Mouse (Mus musculus): ENCODE measurements around the gene Ctdsp1. TPM values are rescaled to one million over a fixed set of nuclear protein-coding genes. Genes with fewer than 3 reads are reported as not detected.
"Not testable (repeated sequence)": the region's sequence is repeated elsewhere in the genome, so short reads cannot be mapped to it uniquely, and the experiment has no call there.

Gene Ctdsp1
- total RNA-seq, 2 experiments from 2014 or later = 121 to 126 TPM

DNA sequence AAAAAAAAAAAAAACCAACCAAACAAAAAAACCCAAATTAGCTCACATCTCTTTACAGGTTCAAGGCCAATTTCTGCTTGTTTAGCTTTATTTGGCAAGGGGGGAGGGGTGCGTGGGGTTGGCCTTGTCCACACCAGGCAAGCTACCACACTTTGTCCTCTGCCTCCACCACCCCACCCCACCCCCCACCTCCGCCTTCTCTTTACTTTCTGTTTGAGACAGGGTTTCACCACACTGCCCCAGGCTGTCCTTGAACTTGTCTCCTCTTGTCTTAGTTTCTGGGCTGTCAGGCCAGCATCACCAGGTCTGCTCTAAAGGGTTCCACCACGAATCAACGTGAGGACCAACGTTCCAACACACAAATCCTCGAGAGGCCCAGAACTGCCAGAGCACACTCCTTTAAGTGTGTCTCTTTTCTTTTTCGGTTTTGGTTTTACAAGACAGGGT, 12.2 kb upstream of the Ctdsp1 start:
- DNase-seq = no peak

DNA sequence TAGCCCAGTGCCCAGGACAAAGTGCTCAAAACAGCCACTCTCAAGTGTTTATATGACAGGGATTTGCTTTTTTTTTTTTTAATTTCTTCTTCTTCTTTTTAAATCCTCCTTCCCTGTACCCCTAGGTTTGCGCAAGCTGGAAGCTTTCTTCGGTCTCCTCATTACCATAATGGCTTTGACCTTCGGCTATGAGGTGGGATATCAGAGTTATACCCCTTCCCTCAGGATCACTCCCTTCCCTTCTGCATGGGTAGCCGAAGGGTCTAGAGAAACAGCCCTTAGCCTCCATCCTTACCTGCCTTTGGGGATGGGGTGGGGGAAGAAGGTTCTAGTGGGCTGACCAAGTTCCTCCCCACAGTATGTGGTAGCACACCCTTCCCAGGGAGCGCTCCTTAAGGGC, 10.8 kb upstream of the Ctdsp1 start:
- no peak for DNase-seq

DNA sequence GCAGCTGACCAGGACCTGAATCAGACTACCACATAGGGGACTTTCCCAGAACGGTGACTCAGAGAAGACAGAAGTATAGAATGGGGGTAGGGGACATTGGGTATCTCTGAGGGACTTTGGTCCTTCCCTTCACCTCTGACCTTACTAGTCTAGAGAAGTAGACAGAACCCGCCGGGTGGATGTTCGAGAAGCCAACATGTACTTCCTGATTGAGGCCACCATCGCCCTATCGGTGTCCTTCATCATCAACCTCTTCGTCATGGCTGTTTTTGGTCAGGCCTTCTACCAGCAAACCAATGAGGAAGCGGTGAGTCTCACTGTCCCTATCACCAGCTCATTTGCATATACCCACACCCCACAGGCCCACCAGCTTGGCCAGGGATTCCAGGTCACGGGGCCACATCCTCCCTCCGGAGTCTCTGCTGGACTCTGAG, 9.7 kb upstream of the Ctdsp1 start:
- no peak for DNase-seq

DNA sequence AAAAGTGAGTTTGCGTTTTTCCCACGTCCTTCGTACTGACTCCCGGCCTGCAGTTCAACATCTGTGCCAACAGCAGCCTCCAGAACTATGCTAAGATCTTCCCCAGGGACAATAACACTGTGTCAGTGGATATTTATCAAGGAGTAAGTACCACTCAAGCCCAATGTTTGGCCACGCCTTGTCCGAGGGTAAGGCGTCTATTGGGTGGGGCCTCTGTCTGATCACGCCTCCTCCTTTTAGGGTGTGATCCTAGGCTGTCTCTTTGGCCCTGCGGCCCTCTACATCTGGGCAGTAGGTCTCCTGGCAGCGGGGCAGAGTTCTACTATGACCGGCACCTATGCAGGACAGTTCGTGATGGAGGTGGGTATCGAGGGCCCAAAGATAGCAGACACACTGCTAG, 7.9 kb upstream of the Ctdsp1 start:
- no peak for DNase-seq

DNA sequence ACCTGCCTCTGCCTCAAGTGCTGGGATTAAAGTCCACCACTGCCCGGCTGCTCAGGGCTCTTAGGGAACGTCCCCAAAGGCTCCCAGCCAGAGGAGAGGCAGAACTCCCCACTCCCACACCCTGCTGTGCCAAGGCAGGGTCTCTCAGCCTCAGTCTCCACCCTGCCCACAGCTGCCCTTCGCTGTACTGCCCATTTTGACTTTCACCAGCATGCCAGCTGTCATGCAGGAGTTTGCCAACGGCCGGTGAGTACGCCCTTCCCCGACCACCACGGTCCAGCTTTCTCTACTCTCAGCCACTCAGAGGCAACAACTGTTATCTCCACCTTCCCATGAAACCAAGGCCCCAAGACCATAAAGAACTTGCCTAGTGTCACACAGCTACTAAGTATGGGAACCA, 6.8 kb upstream of the Ctdsp1 start:
- no peak for DNase-seq

DNA sequence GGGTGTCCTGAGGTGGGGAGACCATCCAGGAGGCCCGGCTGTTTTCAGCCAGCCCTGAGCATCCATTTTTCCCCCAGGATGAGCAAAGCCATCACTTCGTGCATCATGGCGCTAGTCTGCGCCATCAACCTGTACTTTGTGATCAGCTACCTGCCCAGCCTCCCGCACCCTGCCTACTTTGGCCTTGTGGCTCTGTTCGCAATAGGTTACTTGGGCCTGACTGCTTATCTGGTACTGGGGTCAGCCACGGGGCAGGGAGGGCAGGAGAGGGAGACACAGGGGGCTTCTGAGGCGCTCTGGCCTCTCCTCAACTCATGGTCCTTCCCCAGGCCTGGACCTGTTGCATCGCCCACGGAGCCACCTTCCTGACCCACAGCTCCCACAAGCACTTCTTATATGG, 6.2 kb upstream of the Ctdsp1 start:
- DNase-seq = no peak

DNA sequence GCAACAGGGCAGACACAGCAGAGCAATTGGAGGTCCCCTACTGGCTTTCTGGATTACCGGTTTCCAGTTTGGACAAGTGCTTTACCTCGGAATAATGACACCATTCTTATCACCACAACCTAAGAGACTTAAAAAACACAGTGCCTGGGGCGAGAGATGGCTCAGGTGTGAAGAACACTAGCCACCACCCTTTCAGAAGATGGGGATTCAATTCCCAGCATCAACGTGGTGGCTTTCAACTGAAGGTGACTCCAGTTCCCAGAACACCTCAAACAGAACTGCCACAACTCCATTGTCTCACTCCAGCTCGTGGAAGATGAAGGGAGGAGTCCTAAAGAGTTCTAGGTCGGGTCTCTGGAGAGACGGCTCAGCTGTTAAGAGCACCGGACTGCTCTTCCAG, 5.8 kb upstream of the Ctdsp1 start:
- no peak for DNase-seq

DNA sequence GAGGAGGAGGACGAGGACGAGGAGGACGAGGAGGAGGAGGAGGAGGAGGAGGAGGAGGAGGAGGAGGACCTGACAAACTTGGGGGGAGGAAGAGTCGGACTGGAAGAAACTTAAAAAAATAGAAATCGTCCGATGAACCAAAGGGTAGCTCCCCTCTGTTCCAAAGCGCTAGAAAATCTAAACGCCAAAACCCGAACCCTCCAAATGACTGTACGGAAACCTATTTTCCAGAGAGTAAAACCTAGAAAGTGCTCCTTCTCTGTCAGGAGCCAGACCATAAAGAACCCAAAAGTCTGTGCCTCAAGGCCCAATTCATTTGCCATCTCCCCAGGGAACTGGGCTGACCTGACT, 5.0 kb upstream of the Ctdsp1 start:
- no peak for DNase-seq

DNA sequence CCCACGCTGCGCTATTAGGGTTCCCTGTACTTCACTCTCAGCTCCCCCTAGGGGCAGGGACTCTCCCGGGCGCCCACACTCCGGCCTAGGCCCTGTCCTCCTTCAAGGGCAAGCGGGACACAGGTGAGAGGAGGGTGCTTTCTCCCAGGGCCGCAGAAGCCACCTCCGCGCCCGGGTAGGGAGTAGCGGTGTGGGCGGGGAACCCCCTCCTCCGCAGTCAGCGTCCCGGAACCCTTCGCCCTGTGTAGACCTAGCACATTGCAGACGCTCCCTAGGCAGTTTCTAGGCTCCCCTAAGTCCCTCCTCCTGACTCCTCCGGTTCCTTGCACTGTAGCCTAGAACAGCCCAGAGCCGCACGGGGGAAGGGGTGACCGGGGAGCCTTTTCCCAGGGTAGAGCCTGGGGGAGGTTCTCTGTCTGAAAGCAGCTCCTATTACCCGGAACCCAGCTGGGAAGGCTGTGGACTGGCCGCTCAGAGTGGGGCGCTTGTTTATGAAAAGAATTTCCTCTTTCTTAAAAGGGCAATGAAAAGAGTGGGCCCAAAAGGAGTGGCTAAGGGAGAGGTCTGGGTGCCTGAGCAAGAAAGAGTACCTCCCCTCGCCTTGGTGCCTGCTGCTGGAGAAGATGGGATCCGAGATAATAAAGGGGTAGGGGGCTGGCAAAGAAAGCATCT, 4.5 kb upstream of the Ctdsp1 start:
- peak; percentile 95 for DNase-seq

DNA sequence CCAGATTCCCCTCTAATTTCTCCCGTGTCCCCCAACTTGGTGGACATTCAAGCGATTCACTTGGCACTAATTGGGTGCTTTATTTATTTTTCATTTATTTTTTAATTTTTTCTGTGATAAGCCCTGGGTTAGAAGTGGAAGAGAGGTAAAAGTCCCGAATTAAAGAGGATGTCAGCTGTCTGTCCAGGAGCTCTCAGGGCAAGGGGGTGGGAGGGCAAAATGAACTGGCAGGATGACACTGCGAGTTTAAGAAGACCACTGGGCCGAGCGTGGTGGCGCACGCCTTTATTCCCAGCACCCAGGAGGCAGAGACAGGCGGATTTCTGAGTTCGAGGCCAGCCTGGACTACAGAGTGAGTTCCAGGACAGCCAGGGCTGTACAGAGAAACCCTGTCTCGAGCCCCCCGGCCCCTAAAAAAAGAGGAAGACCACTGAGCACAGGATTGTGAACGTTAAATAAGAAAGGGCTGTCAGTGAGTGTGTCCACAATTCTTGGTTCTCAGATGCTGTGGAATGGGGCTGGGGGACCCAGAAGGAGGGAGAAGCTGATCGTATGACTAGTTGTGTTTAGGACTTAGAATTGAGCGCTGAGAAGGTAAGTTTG, 3.8 kb upstream of the Ctdsp1 start:
- no peak for DNase-seq

DNA sequence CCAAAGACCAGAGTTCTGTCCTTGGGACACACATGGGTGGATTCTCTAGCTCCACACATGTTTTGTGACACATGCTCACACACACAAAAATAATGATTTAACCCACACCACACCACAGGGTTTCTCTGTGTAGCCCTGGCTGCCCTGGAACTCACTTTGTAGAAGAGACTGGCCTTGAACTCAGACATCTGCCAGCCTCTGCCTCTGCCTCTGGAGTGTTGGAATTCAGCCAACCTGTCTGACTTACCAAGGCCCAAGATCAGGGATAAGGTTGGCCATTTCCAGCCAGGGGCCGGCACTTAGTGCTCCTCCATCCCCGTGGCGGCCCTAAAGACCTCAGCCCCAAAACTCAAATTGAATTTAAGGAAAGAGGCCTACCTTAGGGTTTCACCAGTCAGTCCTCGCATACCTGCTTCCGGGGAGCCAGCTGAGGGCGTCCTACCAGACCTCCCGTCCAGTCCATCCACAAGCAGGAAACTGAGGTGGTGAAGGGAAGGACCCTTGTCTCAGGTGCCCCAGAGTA, 2.9 kb upstream of the Ctdsp1 start:
- no peak for DNase-seq

DNA sequence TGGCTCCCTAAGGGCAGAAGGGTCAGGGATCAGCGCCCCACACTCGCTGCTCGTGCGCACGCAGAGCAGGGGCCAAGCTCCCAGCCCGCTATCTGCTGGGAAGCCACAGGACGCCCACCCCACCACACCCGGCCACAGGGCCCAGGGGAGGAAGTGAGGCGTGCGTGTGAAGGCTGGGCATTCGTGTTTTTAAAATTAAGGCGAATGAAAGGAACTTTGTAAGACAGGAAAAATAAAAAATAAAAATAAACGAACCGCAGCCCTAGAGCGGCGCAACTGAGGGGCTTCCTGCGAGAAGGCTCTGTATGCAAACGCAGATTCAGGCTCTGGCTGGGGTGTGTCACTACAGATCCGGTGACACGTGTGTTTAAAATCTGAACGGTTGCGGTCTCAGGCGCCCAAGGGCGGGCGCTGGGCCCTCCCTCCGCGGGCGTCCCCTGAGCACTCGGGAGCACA, 1.4 kb upstream of the Ctdsp1 start:
- peak; percentile 62 for DNase-seq

DNA sequence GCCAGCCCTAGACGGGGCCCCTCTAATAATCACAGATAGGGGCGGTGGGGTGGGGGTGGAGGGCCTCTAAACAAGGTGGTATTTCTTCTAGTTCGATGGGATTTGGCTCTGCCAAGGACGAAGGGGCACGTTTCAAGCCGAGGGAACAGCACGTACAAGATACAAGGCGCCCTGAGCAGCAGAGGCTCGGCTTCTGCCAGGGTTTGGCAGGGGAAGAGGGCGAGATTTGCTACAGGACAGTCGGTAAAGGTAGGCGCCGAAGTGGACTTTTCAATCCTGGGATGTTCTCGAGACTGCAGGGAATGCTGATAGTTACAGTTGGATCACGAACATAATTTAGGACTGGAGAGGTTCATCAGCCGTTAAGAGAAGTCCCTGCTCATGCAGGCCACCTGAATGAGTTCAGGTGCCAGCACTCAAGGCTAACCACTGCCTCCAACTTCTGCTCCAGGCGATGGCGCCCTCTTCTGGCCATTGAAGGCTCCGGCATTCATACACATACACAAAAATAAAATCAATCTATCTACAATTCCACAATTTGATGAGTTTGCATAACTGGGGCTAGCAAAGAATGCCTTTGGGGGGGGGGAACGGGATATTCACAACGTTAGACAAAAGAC, 912 bp upstream of the Ctdsp1 start:
- peak; percentile 80 for DNase-seq

DNA sequence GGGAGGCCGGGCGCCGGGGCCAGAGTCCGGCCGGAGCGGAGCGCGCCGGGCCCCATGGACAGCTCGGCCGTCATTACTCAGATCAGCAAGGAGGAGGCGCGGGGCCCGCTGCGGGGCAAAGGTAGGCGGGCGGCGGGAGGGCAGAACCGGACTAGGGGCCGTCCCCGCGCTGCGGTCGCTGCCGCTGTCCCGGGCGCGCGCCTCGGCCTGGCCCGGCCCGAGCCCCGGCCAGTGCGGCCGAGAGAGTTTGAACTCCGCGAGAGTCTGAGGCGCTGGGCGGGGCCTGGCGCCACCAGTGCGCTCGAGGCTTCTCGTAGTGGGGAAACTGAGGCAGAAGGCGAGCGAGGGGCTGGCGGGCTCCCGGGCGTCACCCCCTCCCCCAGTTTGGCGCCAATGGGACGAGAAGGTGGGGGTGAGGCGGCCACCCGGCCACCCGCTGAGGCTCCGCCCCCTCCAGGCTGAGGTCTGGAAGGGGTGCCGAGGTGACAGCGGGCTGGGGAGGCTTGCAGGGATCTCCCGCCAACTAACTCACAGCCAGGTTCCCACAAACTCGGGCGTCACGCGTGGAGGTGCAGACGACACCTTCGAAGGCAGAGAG, 634 bp downstream of the Ctdsp1 start:
- DNase-seq = peak; percentile 84

DNA sequence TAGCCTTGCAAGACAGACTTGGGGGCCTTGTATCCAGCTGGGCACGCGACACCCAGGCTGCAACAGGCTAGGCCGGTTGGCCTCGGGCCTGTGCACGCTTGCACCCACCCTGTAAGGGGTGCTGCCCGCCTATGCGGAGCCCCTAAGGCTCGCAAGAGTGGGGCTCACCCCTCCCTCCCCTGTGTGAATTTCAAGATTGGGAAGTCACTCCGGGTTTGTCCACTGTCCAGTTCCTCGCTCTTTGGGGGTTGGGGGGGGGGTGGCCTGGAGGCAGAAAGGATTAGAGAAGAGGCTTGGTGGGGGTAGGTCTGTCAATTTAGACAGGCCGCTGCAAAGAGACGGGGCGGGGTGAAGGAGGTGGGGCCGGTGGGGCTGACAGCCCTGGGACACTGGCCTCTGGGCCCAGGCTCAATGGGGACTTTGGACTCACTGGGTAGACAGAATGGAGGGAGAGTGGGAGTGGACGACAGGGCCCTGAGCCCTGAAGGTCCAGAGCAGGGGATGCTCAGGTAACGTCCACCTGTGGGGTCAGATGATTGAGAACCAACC, 1.2 kb downstream of the Ctdsp1 start:
- DNase-seq = peak; percentile 48

DNA sequence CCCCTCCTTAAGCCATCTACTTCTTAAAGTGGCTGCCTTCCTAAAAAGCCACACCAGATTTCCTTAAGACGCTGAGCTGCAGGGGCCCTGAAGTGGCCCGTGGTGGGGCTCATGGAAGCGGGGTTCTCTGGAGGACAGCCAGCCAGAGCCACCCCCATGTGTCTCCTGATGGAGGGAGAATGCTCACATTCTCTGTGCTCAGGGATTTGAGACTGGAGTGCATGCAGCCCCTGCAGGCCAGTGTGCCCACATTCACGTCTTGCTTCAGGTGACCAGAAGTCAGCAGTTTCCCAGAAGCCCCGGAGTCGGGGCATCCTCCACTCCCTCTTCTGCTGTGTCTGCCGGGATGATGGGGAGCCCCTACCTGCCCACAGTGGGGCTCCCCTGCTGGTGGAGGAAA, 1.7 kb downstream of the Ctdsp1 start:
- peak; percentile 23 for DNase-seq

DNA sequence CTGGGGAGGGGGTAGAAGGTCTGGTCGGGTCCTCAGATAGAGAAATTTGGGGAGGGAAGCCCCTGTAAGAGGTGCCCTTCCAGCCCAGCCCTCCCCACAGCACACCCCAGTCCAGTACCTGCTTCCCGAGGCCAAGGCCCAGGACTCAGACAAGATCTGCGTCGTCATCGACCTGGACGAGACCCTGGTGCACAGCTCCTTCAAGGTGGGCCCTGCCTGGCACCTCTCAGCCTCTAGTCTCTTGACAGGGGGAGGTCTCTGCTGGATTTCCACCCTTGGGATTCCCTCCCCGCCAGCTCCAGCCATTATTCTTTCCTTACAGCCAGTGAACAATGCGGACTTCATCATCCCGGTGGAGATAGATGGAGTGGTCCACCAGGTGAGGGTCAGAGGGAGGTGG, 2.4 kb downstream of the Ctdsp1 start:
- no peak for DNase-seq

DNA sequence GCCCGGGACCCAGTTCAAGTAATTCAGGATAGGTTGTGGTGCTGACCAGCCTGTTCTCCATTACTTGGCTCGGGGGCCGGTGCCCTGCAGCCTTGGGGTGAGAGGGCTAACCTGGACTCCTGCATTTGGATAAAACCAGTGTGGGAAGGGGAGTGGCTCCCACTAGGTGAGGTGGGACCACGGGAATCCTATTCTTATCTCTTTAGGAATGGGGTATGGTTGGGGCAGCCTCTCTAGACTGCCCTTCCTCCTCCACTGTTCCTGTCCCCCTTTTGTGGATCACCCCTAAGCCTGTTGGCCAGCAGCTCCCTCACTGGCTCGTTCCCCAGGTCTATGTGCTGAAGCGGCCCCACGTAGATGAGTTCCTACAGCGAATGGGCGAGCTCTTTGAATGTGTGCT, 3.0 kb downstream of the Ctdsp1 start:
- DNase-seq = no peak

DNA sequence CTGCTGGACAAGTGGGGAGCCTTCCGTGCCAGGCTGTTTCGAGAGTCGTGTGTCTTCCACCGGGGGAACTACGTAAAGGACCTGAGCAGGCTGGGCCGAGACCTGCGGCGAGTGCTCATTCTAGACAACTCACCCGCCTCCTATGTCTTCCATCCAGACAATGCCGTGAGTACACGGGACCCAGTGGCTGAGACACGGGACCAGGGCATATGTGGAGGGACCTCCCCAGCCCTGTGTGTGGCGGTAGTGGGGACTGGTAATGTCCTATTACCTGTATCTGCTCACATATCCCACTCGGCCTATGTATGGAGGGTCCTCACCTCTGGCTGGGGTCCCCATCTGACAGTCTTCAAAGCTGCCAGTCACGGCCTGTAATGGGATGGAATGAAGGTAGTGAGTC, 3.5 kb downstream of the Ctdsp1 start:
- DNase-seq = no peak

DNA sequence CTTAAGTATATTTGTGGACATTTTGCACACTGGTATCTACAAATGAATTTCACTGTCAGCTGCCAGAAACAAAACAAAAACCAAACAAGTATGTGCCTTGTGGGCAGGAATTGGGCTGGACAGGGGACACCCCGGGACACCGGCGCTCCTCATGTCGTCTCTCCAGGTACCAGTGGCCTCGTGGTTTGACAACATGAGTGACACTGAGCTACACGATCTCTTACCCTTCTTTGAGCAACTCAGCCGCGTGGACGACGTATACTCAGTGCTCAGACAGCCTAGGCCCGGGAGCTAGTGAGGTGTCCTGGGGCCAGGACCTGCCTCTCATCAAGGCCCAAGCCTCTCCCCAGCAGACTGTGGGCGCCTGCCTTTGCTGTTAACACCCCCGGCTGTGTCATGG, 4.0 kb downstream of the Ctdsp1 start:
- no peak for DNase-seq

DNA sequence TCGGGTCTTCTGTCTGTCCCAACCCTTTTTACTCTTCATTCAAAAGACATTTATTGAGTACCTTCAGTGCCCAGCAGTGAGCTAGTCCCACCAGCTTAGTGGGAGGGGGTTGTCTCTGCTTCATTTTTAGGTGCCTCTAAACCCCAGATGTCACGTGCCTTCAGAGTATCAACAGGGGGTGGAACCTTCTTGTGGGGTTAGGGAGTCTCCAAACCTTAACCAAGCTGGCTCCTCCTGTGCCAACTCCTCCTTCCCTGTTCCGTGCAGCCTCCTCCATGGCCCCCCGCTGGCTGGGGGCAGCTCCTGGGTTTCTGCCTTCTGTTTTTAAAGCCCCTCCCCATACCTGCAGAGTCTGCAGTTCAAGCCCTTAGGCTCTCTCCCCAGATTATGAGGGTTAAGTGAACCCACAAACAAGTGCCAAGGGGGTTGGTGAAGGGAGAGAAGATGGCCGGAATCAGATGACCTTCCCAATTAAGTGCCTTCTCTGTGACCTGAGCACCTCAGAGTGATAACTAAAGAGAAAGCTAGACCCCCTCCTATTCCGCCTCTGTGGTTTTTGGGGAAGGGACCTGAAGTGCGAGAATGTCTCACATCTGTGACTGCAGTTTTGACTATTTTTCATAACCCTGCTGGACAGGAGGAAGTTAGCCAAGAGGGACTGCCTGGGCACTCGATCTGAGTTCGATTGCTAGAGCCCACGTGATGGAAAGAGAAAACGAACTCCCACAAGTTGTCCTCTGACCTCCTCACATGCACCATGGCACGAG, 5.3 kb downstream of the Ctdsp1 start:
- not testable (repeated sequence) for DNase-seq

DNA sequence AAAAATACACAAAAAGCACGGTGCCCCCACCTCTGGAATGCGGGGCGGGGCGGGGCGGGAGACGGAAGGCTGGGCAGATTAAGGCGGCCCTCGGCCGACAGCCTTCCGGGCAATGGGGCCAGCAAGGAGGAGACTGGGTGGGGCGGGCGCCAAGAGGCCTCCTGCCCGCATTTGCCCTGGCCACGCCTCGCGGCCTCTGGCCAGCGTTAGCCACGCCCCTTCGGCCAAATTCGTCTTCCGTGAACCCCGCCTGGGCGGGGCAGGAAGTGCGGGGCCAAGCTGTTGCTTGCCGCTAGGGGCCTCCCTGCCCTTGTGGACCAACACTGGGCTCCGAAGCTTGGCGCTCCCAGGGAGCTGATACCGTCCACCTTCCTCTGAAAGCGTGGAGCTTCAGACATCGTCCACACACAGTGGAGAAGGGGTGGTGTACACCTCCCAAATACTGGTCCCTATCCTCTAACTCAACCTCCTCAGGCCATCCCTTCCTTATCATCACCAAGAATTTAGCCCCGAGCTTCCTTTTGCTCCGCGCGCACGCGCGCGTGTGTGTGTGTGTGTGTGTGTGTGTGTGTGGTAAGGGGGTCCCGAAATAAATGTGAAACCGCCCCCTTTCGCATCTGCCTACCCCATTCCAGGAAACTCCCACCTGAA, 6.1 kb downstream of the Ctdsp1 start:
- DNase-seq = peak; percentile 99
